Mouse (Mus musculus): ENCODE data around the gene Orai2. TPM values are rescaled to one million over a fixed set of nuclear protein-coding genes. Genes with fewer than 3 reads are reported as not detected.
"Not testable (repeated sequence)": the region's sequence is repeated elsewhere in the genome, so short reads cannot be mapped to it uniquely, and the experiment has no call there.

Orai2 gene
- polyA plus RNA-seq, 1 experiment from 2014 or later = 6.2 TPM

DNA sequence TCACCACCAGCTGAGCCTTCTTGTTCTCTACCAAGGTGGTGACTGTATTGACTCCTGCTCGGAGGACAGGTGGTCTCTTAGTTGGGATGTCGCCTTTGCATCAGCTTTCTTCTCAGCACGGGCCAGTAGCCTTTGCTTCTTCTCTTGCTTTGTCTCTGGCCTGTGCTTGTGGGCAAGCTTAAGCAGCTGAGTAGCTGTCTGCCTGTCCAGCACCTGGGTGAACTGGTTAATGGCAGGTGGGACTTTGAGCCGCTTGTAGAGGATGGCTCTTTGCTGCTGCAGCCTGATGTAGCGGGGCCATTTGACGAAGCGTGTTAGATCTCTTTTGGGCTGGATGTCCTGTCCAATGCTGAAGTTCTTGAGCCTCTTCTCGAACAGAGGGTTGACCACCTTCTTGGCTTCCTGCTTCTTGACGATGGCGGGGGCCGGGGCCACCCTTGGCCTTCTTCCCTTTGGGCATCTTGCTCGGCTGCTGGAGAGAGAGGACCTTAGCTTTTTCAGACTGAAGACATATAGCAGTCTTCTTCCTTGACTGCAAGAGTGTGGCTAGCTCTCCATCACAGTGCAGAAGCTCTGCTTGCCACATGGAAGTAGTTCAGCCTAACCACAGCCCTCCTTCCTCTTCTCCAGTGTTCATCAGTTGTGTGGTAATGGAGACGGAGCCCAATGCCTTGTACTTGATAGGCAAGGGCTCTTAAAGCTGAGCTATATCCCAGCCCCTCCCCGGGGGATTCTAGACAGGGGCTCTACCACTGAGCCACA lies 41.0 kb upstream of the Orai2 start:
- 90% methylated on average over 14 of the region's 14 CpGs for WGBS
- not testable (repeated sequence) for H3K9me3 ChIP-seq (ENCODE audit: control insufficient read depth, low read length); H3K36me3 ChIP-seq (ENCODE audit: control insufficient read depth, insufficient read depth, low read length); H3K4me1 ChIP-seq (replicated peaks; ENCODE audit: control insufficient read depth, insufficient read depth, low read length); H3K4me3 ChIP-seq (ENCODE audit: low read depth, low read length); H3K4me2 ChIP-seq (ENCODE audit: low read length); ATAC-seq (replicated peaks; ENCODE audit: low FRiP score, low TSS enrichment, low read depth); H3K9ac ChIP-seq (ENCODE audit: low read length); DNase-seq (ENCODE audit: low spot score); H3K27ac ChIP-seq (ENCODE audit: low read depth); H3K27me3 ChIP-seq (replicated peaks; ENCODE audit: control insufficient read depth, insufficient read depth, low read length)

DNA sequence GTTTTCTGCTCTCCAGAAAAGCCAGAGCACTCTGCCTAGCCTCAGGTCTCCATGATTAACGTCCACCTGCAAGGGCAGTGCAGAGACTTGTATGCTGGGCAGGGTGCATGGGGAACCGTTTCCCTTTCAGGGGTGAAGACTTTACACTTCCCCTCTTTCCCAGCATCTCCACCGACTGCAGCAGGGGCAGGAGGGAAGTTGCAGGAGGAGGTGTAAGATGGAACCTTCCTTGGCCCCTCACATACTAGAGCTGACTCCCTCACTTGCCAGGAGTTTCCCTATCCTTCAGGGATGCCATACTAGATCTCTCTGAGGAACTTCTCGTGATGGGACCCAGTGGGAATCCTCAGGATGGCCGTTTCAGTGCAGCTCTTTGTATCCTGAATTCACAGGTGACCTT lies 40.0 kb upstream of the Orai2 start:
- no peaks in the 10 kb centered on the region for H3K9me3 ChIP-seq (ENCODE audit: control insufficient read depth, low read length)
- no peak overlapping the region for H3K4me2 ChIP-seq (ENCODE audit: low read length)
- DNase-seq (ENCODE audit: low spot score) (no peak), ATAC-seq (replicated peaks; ENCODE audit: low FRiP score, low TSS enrichment, low read depth) (no peak)
- whole genome bisulfite sequencing = 66% methylated on average over 5 of the region's 5 CpGs
- H3K27ac ChIP-seq (ENCODE audit: low read depth) = no peak overlapping the region
- H3K36me3 ChIP-seq (ENCODE audit: control insufficient read depth, insufficient read depth, low read length) = no peaks in the 10 kb centered on the region
- H3K9ac ChIP-seq (ENCODE audit: low read length) = no peak overlapping the region
- no peaks in the 10 kb centered on the region for H3K4me1 ChIP-seq (replicated peaks; ENCODE audit: control insufficient read depth, insufficient read depth, low read length)
- H3K27me3 ChIP-seq (replicated peaks; ENCODE audit: control insufficient read depth, insufficient read depth, low read length) = no peaks in the 10 kb centered on the region
- H3K4me3 ChIP-seq (ENCODE audit: low read depth, low read length) = no peak overlapping the region

DNA sequence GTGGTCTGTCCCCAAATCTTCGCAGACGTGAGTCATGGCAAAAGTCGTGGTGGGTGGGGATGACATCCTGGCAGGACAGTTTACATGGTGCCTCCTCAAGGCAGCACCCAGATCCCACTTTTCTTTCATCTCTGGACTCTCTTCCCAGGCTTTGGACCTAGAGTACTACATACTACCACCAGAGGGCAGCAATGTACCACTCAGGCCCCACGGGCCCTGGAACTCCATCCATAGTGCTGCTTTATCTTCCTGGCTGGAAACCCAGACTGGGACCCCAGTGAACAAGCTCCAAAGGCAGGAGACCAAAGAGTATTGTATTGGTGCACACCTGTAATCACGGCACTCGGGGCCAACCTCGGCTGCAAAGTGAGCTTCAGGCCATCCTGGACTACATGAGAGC lies 31.3 kb upstream of the Orai2 start:
- Histone ChIP-seq H3K4me1 (replicated peaks; ENCODE audit: control insufficient read depth, insufficient read depth, low read length) (peaks cover 6% of the 10 kb centered on the region), H3K9ac (ENCODE audit: low read length) (no peak overlapping the region), H3K27me3 (replicated peaks; ENCODE audit: control insufficient read depth, insufficient read depth, low read length) (no peaks in the 10 kb centered on the region), H3K9me3 (ENCODE audit: control insufficient read depth, low read length) (no peaks in the 10 kb centered on the region; the same call in 1 of the 2 replicates), H3K4me3 (ENCODE audit: low read depth, low read length) (no peak overlapping the region), H3K4me2 (ENCODE audit: low read length) (no peak overlapping the region), H3K36me3 (ENCODE audit: control insufficient read depth, insufficient read depth, low read length) (peaks cover 3% of the 10 kb centered on the region), H3K27ac (ENCODE audit: low read depth) (no peak overlapping the region)
- peak; percentile 81 for DNase-seq (ENCODE audit: low spot score)
- whole genome bisulfite sequencing = 33% methylated on average over 7 of the region's 7 CpGs
- ATAC-seq (replicated peaks; ENCODE audit: low FRiP score, low TSS enrichment, low read depth) = 0 out of 2 replicates have a peak, but pooled peaks have one; percentile 51

DNA sequence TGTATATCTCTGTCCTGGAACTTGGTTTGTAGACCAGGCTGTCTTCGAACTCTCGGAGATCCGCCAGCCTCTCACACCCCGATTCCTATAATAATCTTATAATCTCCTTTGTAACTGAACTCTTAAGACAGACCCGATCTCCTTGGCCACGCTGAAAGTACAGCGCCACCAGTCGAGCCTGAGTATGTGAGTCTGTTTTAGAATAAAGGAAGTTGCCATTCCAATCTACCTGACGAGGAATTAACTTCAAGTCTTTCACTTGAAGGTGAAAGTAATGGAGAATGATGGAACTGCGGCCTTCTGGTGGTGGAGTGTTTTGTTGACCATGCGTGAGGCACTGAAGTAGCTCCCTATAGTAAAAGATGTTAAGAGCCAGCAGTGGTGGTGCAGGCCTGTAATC lies 29.0 kb upstream of the Orai2 start:
- Histone ChIP-seq H3K4me3 (ENCODE audit: low read depth, low read length) (peak overlapping the region; percentile 95), H3K9ac (ENCODE audit: low read length) (peak overlapping the region; percentile 89), H3K27me3 (replicated peaks; ENCODE audit: control insufficient read depth, insufficient read depth, low read length) (no peaks in the 10 kb centered on the region), H3K36me3 (ENCODE audit: control insufficient read depth, insufficient read depth, low read length) (peaks cover 26% of the 10 kb centered on the region), H3K4me1 (replicated peaks; ENCODE audit: control insufficient read depth, insufficient read depth, low read length) (peaks cover 6% of the 10 kb centered on the region), H3K27ac (ENCODE audit: low read depth) (peak overlapping the region; percentile 67; the same call in 1 of the 2 replicates), H3K9me3 (ENCODE audit: control insufficient read depth, low read length) (no peaks in the 10 kb centered on the region; the same call in 1 of the 2 replicates), H3K4me2 (ENCODE audit: low read length) (peak overlapping the region; percentile 96)
- 35% methylated on average over 11 of the region's 11 CpGs for WGBS
- no peak for ATAC-seq (replicated peaks; ENCODE audit: low FRiP score, low TSS enrichment, low read depth)
- DNase-seq (ENCODE audit: low spot score) = no peak

DNA sequence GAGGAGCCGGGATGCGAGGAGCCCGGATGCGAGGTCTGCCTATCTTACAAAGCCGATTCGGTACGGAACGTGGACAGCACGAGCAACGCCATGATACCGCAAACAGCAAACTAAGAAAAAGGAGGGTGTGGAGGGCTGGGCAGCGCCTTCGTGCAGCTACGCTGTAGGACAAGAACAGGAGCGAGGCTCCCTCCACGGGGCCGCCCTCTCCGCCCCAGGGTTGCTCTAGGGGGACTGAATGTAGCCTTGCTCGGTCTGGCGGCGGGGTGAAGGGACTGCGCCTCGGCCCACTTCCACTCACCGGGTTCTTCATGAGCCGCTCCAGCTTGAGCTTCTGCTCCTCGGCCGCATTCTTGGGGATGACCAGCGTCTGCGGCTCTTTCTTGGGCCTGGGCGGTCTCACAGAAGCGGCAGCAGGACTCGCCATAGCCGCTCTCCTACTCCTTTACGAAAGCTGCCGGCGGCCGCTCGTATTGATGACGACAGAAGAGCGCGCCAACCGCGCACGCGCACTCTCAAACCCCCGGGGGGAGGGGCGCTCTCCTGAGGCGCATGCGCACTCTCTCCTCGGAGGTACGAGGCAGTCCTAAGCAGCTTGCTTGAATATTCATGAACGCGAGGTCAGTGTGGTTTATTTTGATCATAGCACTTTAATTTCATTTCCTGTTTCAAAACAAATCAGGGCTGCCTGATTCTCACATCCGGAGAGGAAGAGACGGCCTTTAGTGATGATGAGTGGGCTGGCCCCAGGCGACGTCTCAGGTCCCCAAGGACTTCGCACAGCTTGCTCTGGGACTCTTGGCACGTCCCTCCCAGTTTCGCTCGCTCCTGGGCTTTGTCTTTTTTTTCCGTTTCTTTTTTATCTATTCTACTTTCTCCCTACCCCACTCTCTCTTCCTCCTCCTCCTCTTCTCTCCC lies 28.2 kb upstream of the Orai2 start, which contains the start of gene Prkrip1:
TSS of gene Prkrip1 (minus strand) at position 490 of the 918 bp plus-strand sequence.
- Histone ChIP-seq H3K4me2 (ENCODE audit: low read length) (peak within 1 kb of the TSS; percentile 96), H3K4me1 (replicated peaks; ENCODE audit: control insufficient read depth, insufficient read depth, low read length) (peaks cover 6% of the 10 kb centered on the region), H3K9me3 (ENCODE audit: control insufficient read depth, low read length) (no peaks in the 10 kb centered on the region; the same call in 1 of the 2 replicates), H3K4me3 (ENCODE audit: low read depth, low read length) (peak within 1 kb of the TSS; percentile 95), H3K9ac (ENCODE audit: low read length) (peak within 1 kb of the TSS; percentile 89), H3K27ac (ENCODE audit: low read depth) (peak within 1 kb of the TSS; percentile 67), H3K27me3 (replicated peaks; ENCODE audit: control insufficient read depth, insufficient read depth, low read length) (no peaks in the 10 kb centered on the region), H3K36me3 (ENCODE audit: control insufficient read depth, insufficient read depth, low read length) (peaks cover 34% of the 10 kb centered on the region)
- DNase-seq (ENCODE audit: low spot score) (peak; percentile 99), ATAC-seq (replicated peaks; ENCODE audit: low FRiP score, low TSS enrichment, low read depth) (peak; percentile 88)
- under 1% methylated on average over 62 of the region's 62 CpGs for WGBS

DNA sequence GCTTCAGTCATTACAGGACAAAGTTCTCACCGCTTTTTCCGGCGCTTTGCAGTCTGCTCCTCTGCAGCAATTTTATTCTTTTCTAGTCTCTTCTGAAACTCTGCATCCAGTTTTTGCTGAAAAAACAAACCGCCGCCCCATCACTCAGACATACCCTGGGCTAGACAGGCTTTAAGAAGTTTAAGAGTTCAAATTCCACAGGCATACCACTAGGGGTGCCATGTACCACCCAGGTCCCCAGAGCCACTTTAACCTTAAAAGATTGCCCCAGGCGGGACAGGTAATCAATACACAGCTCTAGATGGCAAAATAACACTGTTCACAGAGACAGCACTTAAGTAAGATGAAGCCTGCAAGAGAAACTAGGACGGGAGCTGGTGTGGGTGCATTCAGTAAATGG lies 21.4 kb upstream of the Orai2 start:
- H3K4me1 ChIP-seq (replicated peaks; ENCODE audit: control insufficient read depth, insufficient read depth, low read length) = no peaks in the 10 kb centered on the region
- 84% methylated on average over 7 of the region's 7 CpGs for WGBS
- no peak overlapping the region for H3K4me2 ChIP-seq (ENCODE audit: low read length)
- no peaks in the 10 kb centered on the region for H3K9me3 ChIP-seq (ENCODE audit: control insufficient read depth, low read length)
- no peak overlapping the region for H3K9ac ChIP-seq (ENCODE audit: low read length)
- no peaks in the 10 kb centered on the region for H3K27me3 ChIP-seq (replicated peaks; ENCODE audit: control insufficient read depth, insufficient read depth, low read length)
- no peak for ATAC-seq (replicated peaks; ENCODE audit: low FRiP score, low TSS enrichment, low read depth)
- peaks cover 88% of the 10 kb centered on the region for H3K36me3 ChIP-seq (ENCODE audit: control insufficient read depth, insufficient read depth, low read length)
- DNase-seq (ENCODE audit: low spot score) = no peak
- no peak overlapping the region for H3K27ac ChIP-seq (ENCODE audit: low read depth)
- no peak overlapping the region for H3K4me3 ChIP-seq (ENCODE audit: low read depth, low read length)

DNA sequence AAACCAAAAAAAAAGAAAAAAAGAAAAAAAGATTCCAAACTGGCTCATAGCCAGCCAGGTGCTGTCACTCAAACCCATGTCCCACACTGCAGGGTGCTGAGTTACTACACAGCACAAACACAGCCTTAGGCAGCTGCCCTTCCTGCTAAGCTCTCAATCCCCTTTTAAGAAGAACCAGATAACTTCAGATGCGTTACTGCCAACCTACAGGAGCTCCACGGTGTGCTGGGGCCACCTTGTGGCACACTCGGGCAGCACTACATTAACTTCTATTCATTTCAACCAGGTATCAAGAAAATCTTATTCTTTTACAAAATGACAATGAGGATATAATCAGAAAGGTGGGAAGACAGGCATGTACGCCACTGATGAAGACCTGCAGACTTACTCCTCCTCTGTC lies 16.2 kb upstream of the Orai2 start:
- DNase-seq (ENCODE audit: low spot score) (no peak), ATAC-seq (replicated peaks; ENCODE audit: low FRiP score, low TSS enrichment, low read depth) (0 out of 2 replicates have a peak, but pooled peaks have one; percentile 36)
- Histone ChIP-seq H3K4me3 (ENCODE audit: low read depth, low read length) (no peak overlapping the region), H3K36me3 (ENCODE audit: control insufficient read depth, insufficient read depth, low read length) (peaks cover 78% of the 10 kb centered on the region), H3K4me2 (ENCODE audit: low read length) (no peak overlapping the region), H3K9ac (ENCODE audit: low read length) (no peak overlapping the region), H3K9me3 (ENCODE audit: control insufficient read depth, low read length) (no peaks in the 10 kb centered on the region), H3K27ac (ENCODE audit: low read depth) (no peak overlapping the region), H3K27me3 (replicated peaks; ENCODE audit: control insufficient read depth, insufficient read depth, low read length) (no peaks in the 10 kb centered on the region), H3K4me1 (replicated peaks; ENCODE audit: control insufficient read depth, insufficient read depth, low read length) (no peaks in the 10 kb centered on the region)
- WGBS = 46% methylated on average over 4 of the region's 4 CpGs

DNA sequence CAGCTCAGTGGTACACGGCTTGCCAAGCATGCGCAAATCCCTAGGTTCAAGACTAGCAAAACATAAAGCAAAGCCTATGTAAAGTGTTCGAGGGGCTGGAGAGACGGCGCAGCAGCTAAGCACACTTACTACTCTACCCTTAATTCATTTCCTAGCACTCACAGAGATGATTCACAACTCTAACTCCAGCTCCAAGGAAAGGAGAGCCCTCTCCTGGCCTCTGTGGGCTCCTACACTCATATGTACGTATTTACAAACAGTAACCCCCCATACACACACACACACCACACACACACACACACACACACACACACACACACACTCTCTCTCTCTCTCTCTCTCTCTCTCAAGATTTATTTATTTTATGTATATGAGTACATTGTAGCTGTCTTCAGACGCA lies 13.3 kb upstream of the Orai2 start:
- H3K27me3 ChIP-seq (replicated peaks; ENCODE audit: control insufficient read depth, insufficient read depth, low read length) = no peaks in the 10 kb centered on the region
- peaks cover 85% of the 10 kb centered on the region for H3K36me3 ChIP-seq (ENCODE audit: control insufficient read depth, insufficient read depth, low read length)
- 96% methylated on average over 7 of the region's 7 CpGs for WGBS
- no peak overlapping the region for H3K4me3 ChIP-seq (ENCODE audit: low read depth, low read length)
- ATAC-seq (replicated peaks; ENCODE audit: low FRiP score, low TSS enrichment, low read depth) = no peak
- H3K9ac ChIP-seq (ENCODE audit: low read length) = no peak overlapping the region
- H3K4me2 ChIP-seq (ENCODE audit: low read length) = no peak overlapping the region
- no peaks in the 10 kb centered on the region for H3K4me1 ChIP-seq (replicated peaks; ENCODE audit: control insufficient read depth, insufficient read depth, low read length)
- no peak for DNase-seq (ENCODE audit: low spot score)
- no peak overlapping the region for H3K27ac ChIP-seq (ENCODE audit: low read depth)
- no peaks in the 10 kb centered on the region for H3K9me3 ChIP-seq (ENCODE audit: control insufficient read depth, low read length)

Data from intestine, embryonic 14.5 days (tissue).